Mouse (Mus musculus): ENCODE measurements around the gene Fam174b.

- TF ChIP-seq CTCF (IDR thresholded peaks at IDR 0.05; ENCODE audit: control insufficient read depth, insufficient read depth, low read length) (no peak), POLR2A (IDR thresholded peaks at IDR 0.05; ENCODE audit: borderline replicate concordance, control insufficient read depth, low read depth, low read length) (no peak)
Observed at GRCm38 (mm10) chr7:73787513-73787912, 47.4 kb downstream of the Fam174b start.
